Mouse (Mus musculus) cerebellum, adult 2 months (tissue): ENCODE results near the gene Igsf8.

Source experiments
- CTCF ChIP-seq: fragments of 200-500 bp; IDR thresholded peaks from 2 replicates; pipeline ENCODE4 v1.5.1; 2011; ENCODE audit warnings: low read depth, mild to moderate bottlenecking, control low read depth, low read length, moderate library complexity, borderline replicate concordance; ENCODE audit not compliant: insufficient read depth
- POLR2A ChIP-seq: fragments of 200-500 bp; IDR thresholded peaks from 2 replicates; pipeline ENCODE4 v1.6.1; 2011; ENCODE audit warnings: low read length, control low read depth, borderline replicate concordance; ENCODE audit not compliant: insufficient read depth

DNA sequence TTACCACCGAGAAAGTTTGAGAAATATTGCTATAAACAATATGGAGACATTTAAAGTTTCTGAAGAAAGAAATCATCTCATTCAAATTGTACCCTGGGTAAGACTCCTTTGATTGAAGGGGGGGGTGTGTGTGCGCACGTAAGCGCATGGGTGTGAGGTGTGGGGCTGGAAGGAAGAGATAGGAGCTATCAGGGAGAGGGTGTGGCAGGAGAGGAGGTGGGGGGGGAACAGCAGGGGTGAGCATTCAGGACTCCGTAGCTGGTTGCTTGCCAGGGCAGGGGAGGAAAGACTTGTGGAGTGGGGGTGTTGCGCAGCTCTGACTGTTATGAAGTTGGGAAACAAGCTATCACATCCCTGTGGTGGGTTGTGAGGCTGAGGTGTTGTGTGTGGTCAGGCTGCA is 43.0 kb downstream of the Igsf8 start:
- TF ChIP-seq CTCF: no peak
- no peak for TF ChIP-seq POLR2A
